Mouse (Mus musculus): ENCODE results near the gene Tmem150b. TPM values are rescaled to one million over a fixed set of nuclear protein-coding genes. Genes with fewer than 3 reads are reported as not detected.
A peak's percentile ranks its signal among the peaks of the same experiment; 100 is the strongest.

Tmem150b gene
- polyA plus RNA-seq (2012; rRNA removed) = 44.4 and 122 TPM in 2 replicates

GRCm38 (mm10) chr7:4725169-4725568 lies at the start of gene Tmem150b:
Gene Tmem150b (minus strand): TSS chr7:4725249.
- peak within 1 kb of the TSS; percentile 94 for H3K27ac ChIP-seq (ENCODE audit: insufficient read depth, low read depth, low read length)
- WGBS = 18% methylated on average over 7 of the region's 7 CpGs
- peak within 1 kb of the TSS; percentile 66 for H3K4me3 ChIP-seq (ENCODE audit: low read depth, low read length)
- H3K36me3 ChIP-seq (ENCODE audit: control insufficient read depth, insufficient read depth, low read length) = peaks cover 6% of the 10 kb centered on the region
- TF ChIP-seq CTCF (IDR thresholded peaks at IDR 0.05; ENCODE audit: extremely low read depth, insufficient read length, insufficient replicate concordance, low read depth, low read length) (no peak), POLR2A (IDR thresholded peaks at IDR 0.05; ENCODE audit: low read depth, low read length) (no peak)
- peaks cover 9% of the 10 kb centered on the region; the same call in 1 of the 2 replicates for H3K4me1 ChIP-seq (ENCODE audit: control insufficient read depth, insufficient read depth, insufficient read length, low read length)
- H3K27me3 ChIP-seq (ENCODE audit: control insufficient read depth, insufficient read depth, low read length) = no peaks in the 10 kb centered on the region

- Histone ChIP-seq H3K27ac (ENCODE audit: insufficient read depth, low read depth, low read length) (no peak within 1 kb of the TSS), H3K36me3 (ENCODE audit: control insufficient read depth, insufficient read depth, low read length) (no peaks in the 10 kb centered on the region), H3K4me1 (ENCODE audit: control insufficient read depth, insufficient read depth, insufficient read length, low read length) (no peaks in the 10 kb centered on the region), H3K27me3 (ENCODE audit: control insufficient read depth, insufficient read depth, low read length) (peaks cover 8% of the 10 kb centered on the region), H3K4me3 (ENCODE audit: low read depth, low read length) (no peak within 1 kb of the TSS)
- TF ChIP-seq POLR2A (IDR thresholded peaks at IDR 0.05; ENCODE audit: low read depth, low read length) = no peak
- no peak for TF ChIP-seq CTCF (IDR thresholded peaks at IDR 0.05; ENCODE audit: extremely low read depth, insufficient read length, insufficient replicate concordance, low read depth, low read length)
- 71% methylated on average over 5 of the region's 5 CpGs for WGBS
These were observed 46.2 kb upstream of the Tmem150b start, which contains the start of gene Fam71e2 for GRCm38 (mm10) chr7:4771202-4771601. Gene Fam71e2 (minus strand): TSS chr7:4771302.

GRCm38 (mm10) chr7:4764946-4765710 lies 40.1 kb upstream of the Tmem150b start:
- 12% methylated on average over 4 of the region's 4 CpGs for WGBS
- Histone ChIP-seq H3K27me3 (ENCODE audit: control insufficient read depth, insufficient read depth, low read length) (no peaks in the 10 kb centered on the region), H3K4me3 (ENCODE audit: low read depth, low read length) (no peak overlapping the region), H3K4me1 (ENCODE audit: control insufficient read depth, insufficient read depth, insufficient read length, low read length) (peaks cover 6% of the 10 kb centered on the region; the same call in 1 of the 2 replicates), H3K27ac (ENCODE audit: insufficient read depth, low read depth, low read length) (peak overlapping the region; percentile 69), H3K36me3 (ENCODE audit: control insufficient read depth, insufficient read depth, low read length) (no peaks in the 10 kb centered on the region)
- TF ChIP-seq CTCF (IDR thresholded peaks at IDR 0.05; ENCODE audit: extremely low read depth, insufficient read length, insufficient replicate concordance, low read depth, low read length) (no peak), POLR2A (IDR thresholded peaks at IDR 0.05; ENCODE audit: low read depth, low read length) (no peak)

GRCm38 (mm10) chr7:4759670-4760069 lies 34.6 kb upstream of the Tmem150b start:
- TF ChIP-seq CTCF (IDR thresholded peaks at IDR 0.05; ENCODE audit: extremely low read depth, insufficient read length, insufficient replicate concordance, low read depth, low read length) = no peak
- Histone ChIP-seq H3K27me3 (ENCODE audit: control insufficient read depth, insufficient read depth, low read length) (no peaks in the 10 kb centered on the region), H3K4me3 (ENCODE audit: low read depth, low read length) (no peak overlapping the region), H3K36me3 (ENCODE audit: control insufficient read depth, insufficient read depth, low read length) (no peaks in the 10 kb centered on the region), H3K4me1 (ENCODE audit: control insufficient read depth, insufficient read depth, insufficient read length, low read length) (peaks cover 2% of the 10 kb centered on the region; the same call in 1 of the 2 replicates), H3K27ac (ENCODE audit: insufficient read depth, low read depth, low read length) (no peak overlapping the region)
- 37% methylated on average over 1 of the region's 1 CpGs for WGBS

GRCm38 (mm10) chr7:4752821-4753570 lies 27.9 kb upstream of the Tmem150b start, which contains the start of gene Cox6b2:
Gene Cox6b2 (minus strand): TSS chr7:4753094.
- TF ChIP-seq POLR2A (IDR thresholded peaks at IDR 0.05; ENCODE audit: low read depth, low read length) (no peak), CTCF (IDR thresholded peaks at IDR 0.05; ENCODE audit: extremely low read depth, insufficient read length, insufficient replicate concordance, low read depth, low read length) (no peak)
- WGBS = 10% methylated on average over 24 of the region's 24 CpGs
- no peaks in the 10 kb centered on the region for H3K36me3 ChIP-seq (ENCODE audit: control insufficient read depth, insufficient read depth, low read length)
- peak within 1 kb of the TSS; percentile 58 for H3K4me3 ChIP-seq (ENCODE audit: low read depth, low read length)
- H3K4me1 ChIP-seq (ENCODE audit: control insufficient read depth, insufficient read depth, insufficient read length, low read length) = peaks cover 14% of the 10 kb centered on the region
- H3K27me3 ChIP-seq (ENCODE audit: control insufficient read depth, insufficient read depth, low read length) = no peaks in the 10 kb centered on the region
- no peak within 1 kb of the TSS for H3K27ac ChIP-seq (ENCODE audit: insufficient read depth, low read depth, low read length)

- Histone ChIP-seq H3K27ac (ENCODE audit: insufficient read depth, low read depth, low read length) (no peak overlapping the region), H3K4me1 (ENCODE audit: control insufficient read depth, insufficient read depth, insufficient read length, low read length) (peaks cover 17% of the 10 kb centered on the region)
- 2% methylated on average over 30 of the region's 30 CpGs for WGBS
These were observed 27.1 kb upstream of the Tmem150b start for GRCm38 (mm10) chr7:4751971-4752820.

More at GRCm38 (mm10) chr7:4751971-4752820, 27.1 kb upstream of the Tmem150b start:
- H3K27me3 ChIP-seq (ENCODE audit: control insufficient read depth, insufficient read depth, low read length) = no peaks in the 10 kb centered on the region
- peak overlapping the region; percentile 58 for H3K4me3 ChIP-seq (ENCODE audit: low read depth, low read length)
- TF ChIP-seq POLR2A (IDR thresholded peaks at IDR 0.05; ENCODE audit: low read depth, low read length) (no peak), CTCF (IDR thresholded peaks at IDR 0.05; ENCODE audit: extremely low read depth, insufficient read length, insufficient replicate concordance, low read depth, low read length) (no peak)
- H3K36me3 ChIP-seq (ENCODE audit: control insufficient read depth, insufficient read depth, low read length) = no peaks in the 10 kb centered on the region; the same call in 1 of the 2 replicates
